Mouse (Mus musculus) embryo, embryonic 9.5 days (tissue): ENCODE measurements around the gene Tmem260.

ENCODE experiments used
- DNase-seq: peaks from one replicate; pipeline ENCODE4 v3.0.0-alpha.2; 2017; ENCODE audit errors: extremely low spot score

The Tmem260 gene

DNA sequence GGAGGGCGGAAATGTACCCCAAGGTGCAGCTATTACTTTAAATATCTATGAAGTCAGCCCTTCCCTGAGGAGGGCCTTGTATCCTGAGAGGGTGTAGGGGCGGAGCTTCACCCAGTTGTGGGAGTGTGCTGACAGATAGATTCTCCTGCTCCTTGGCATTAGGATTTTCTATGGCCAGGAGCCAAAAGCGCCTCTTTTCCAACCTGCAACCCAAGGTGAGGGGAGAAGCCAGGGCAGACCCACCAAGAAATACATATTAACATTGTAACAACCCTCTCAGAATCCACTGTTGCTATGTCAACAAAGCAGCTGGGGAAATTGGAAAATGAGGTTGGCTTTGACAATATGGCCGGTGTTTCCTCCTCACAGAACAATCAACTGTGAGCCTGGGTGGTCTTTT, 107.3 kb downstream of the Tmem260 start:
- no peak for DNase-seq

DNA sequence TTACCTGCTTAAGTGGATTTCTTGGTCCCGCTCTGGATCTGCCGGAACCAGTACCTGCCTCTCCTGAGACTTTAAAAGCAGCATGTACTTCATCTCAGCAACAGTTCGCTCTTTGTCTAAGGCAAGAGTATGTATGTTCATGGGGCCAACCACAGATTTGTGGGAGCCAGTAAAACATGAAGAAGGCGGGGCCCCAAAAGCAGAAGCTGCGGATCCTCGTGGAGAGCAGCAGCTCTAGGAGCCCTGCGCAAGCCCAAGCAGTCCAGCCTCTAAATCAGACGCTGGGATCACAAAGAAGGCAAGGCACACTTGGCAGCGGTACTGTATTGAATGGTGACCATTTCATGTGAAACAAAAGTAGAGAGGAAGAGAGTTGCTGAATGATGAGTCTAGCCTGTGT, 107.8 kb downstream of the Tmem260 start:
- no peak for DNase-seq

DNA sequence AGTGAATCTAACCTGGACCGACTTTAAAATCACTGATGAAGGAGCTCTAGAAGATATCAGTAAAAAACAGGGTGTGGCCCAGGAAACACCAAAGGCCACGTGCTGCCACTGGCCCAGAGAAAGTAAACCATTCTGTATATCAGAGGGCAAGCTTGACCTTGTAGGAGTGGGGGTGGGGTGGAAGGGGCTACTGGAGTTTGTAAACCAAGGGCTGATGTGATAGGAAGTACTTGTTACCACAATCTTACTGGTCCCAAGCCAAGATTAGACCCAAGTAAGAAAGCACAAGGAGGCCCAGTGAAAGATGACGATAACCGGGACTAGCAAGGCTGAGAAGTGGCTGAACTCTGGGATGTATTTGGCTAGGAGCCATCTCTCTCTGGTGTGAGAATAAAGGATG, 113.1 kb downstream of the Tmem260 start:
- DNase-seq: no peak

GRCm38 (mm10) chr14:48559736-48560135, 113.8 kb downstream of the Tmem260 start:
- no peak for DNase-seq

- DNase-seq: no peak
These were observed 120.7 kb downstream of the Tmem260 start for GRCm38 (mm10) chr14:48566596-48566995.
